Mouse (Mus musculus) C2C12 (cell line): ENCODE results near the gene Armc10.

ENCODE experiments used
- CEBPB ChIP-seq: IDR thresholded peaks from one replicate; pipeline ENCODE4 v1.6.1; 2011; ENCODE audit warnings: low read depth, mild to moderate bottlenecking, control low read depth, moderate library complexity
- CTCF ChIP-seq: IDR thresholded peaks from one replicate; pipeline ENCODE4 v1.5.1; 2011; ENCODE audit not compliant: control insufficient read depth, insufficient read depth, insufficient read length

GRCm38 (mm10) chr5:21656912-21657311, 11.3 kb downstream of the Armc10 start:
- TF ChIP-seq CTCF (no peak), CEBPB (no peak)
